Mouse (Mus musculus) thymus, adult 2 months (tissue): Measurements from ENCODE around the gene Cfap299.

Source experiments
- CTCF ChIP-seq: fragments of 200-500 bp; IDR thresholded peaks from 2 replicates; pipeline ENCODE4 v1.5.1; 2012; ENCODE audit warnings: mild to moderate bottlenecking, control low read depth, low read length, moderate library complexity, borderline replicate concordance; ENCODE audit not compliant: control insufficient read depth, poor library complexity, insufficient read depth; ENCODE audit errors: extremely low read depth
- POLR2A ChIP-seq: fragments of 200-500 bp; IDR thresholded peaks from 2 replicates; pipeline ENCODE4 v1.6.1; 2012; ENCODE audit warnings: mild to moderate bottlenecking, low read length, control low read depth, moderate library complexity; ENCODE audit not compliant: control insufficient read depth, poor library complexity, insufficient read depth; ENCODE audit errors: extremely low read depth

- TF ChIP-seq POLR2A, result no peak
- no peak for TF ChIP-seq CTCF
Observed at GRCm38 (mm10) chr5:98692070-98692469, 363.0 kb downstream of the Cfap299 start.
